Mouse (Mus musculus) ovary, adult 10 weeks (tissue): Measurements from ENCODE around the gene Eipr1. TPM values are rescaled to one million over a fixed set of nuclear protein-coding genes. Genes with fewer than 3 reads are reported as not detected.

Source experiments
- polyA plus RNA-seq: library from polyadenylated mRNA; stranded (reverse); fragments of 350-450 nt; fragmentation: Illumina TruSeq; extraction: RNeasy Lipid Tissue Mini Kit (QIAGEN cat#74804); gene quantifications from one replicate; pipeline ENCODE4 v1.2.3, GENCODE M21; 2014

Eipr1 gene
- 0.63 TPM for polyA plus RNA-seq

GRCm38 (mm10) chr12:28751508-28752263, at the start of gene Eipr1:
Gene Eipr1 (plus strand): TSS chr12:28751803.

GRCm38 (mm10) chr12:28750021-28750633, 1.5 kb upstream of the Eipr1 start, which contains the start of gene Trappc12:
Gene Trappc12 (minus strand): TSS chr12:28750472.

Other genes with a start within 250 kb of the Eipr1 start
- 0.54 TPM for gene Dcdc2c, start 199.4 kb upstream of the Eipr1 start, polyA plus RNA-seq
- not detected for gene Allc, start 169.3 kb upstream of the Eipr1 start, polyA plus RNA-seq
- 1.7 TPM for gene Colec11, start 128.4 kb upstream of the Eipr1 start, polyA plus RNA-seq
- gene Rps7, start 115.8 kb upstream of the Eipr1 start, polyA plus RNA-seq = 1,150 TPM
- gene Rnaseh1, start 102.2 kb upstream of the Eipr1 start, polyA plus RNA-seq = 2.2 TPM
- gene Adi1, start 76.6 kb upstream of the Eipr1 start, polyA plus RNA-seq = 140 TPM
- gene Trappc12, start 1.3 kb upstream of the Eipr1 start, polyA plus RNA-seq = 17.8 TPM